Comparison of ENCODE assay signal across 14 mouse cellular contexts in the genomic region with DNA sequence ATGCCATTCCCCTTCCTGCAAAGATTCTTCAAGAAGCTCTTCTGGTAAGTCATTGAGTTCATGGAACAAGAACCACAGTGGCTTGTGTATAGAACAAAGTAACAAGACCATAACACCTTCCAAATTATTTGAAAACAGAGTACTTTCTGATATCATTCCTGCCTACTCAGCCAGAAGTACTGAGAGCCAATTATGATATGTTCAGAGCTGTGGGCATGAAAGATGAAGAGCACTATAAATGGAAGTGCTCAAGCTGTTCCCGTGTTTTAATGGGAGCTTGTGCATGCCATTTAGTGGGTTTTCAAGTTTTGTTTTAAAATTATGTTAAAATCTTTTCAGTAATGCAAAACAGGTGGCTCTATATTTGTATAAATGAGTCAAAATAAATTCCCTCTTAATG.
"Had no signal": no experiment of that assay in that cellular context is flagged by ENCODE, and none has a peak within 500 bp of the region (broad histone marks: within the 10 kb centered on the region; RNA-seq: fewer than 3 reads in every experiment).

No protein-coding gene starts in this region.

- DNase-seq: forebrain, postnatal 0 days; gastrocnemius, postnatal 14 days; gastrocnemius, postnatal 36 days; heart, adult 11 months; heart, adult 2 months; heart, postnatal 14 days; heart, postnatal 36 days; kidney, adult 11 months; kidney, adult 2 months; kidney, adult 9 months; kidney, postnatal 14 days; kidney, postnatal 4 days; liver; liver, embryonic 13.5 days had no signal
